In genomic region chr12:86945126-86945525, GRCm38 (mm10) we compare ENCODE assay signal across 7 mouse cellular contexts. TPM values are rescaled to one million over a fixed set of nuclear protein-coding genes. Genes with fewer than 3 reads are reported as not detected.
DNase-seq lines count a peak whose midpoint lies in the region; ATAC-seq and TF ChIP-seq lines count a peak whose summit lies in the region.

No protein-coding gene starts in this region.

- no peaks in the 10 kb centered on the region for H3K9me3 ChIP-seq in E14TG2a.4 (ENCODE audit: low read length)
- no peaks in the 10 kb centered on the region for H3K9me3 ChIP-seq in heart, postnatal 0 days (replicated peaks; ENCODE audit: control insufficient read depth, low read length)

- peak; percentile 58 for TF ChIP-seq CTCF in E14TG2a.4 (conservative IDR thresholded peaks at IDR 0.05; ENCODE audit: low read length)
- TF ChIP-seq CTCF in heart, postnatal 0 days (IDR thresholded peaks at IDR 0.05; ENCODE audit: low read depth) = peak; percentile 60

- no peak for TF ChIP-seq EP300 in heart, postnatal 0 days (IDR thresholded peaks at IDR 0.05; ENCODE audit: low read depth)

- H3K9ac ChIP-seq in heart, postnatal 0 days (replicated peaks; ENCODE audit: low read depth, low read length) = no peak overlapping the region

- WGBS in heart, postnatal 0 days = 23% methylated on average over 4 of the region's 4 CpGs

- H3K27ac ChIP-seq in heart, postnatal 0 days (ENCODE audit: low read depth) = no peak overlapping the region

- ATAC-seq in heart, postnatal 0 days (ENCODE audit: insufficient read depth, low read depth) = no peak

- H3K4me3 ChIP-seq in E14TG2a.4 (replicated peaks; ENCODE audit: low read length) = no peak overlapping the region
- no peak overlapping the region for H3K4me3 ChIP-seq in heart, postnatal 0 days (ENCODE audit: low read depth, low read length)

- no peak overlapping the region for H3K4me2 ChIP-seq in heart, postnatal 0 days (ENCODE audit: low read depth, low read length)

- DNase-seq in adipocyte (ENCODE audit: low spot score) = peak; percentile 87
- DNase-seq in embryo, embryonic 10.5 days (ENCODE audit: low spot score) = peak; percentile 93
- no peak for DNase-seq in heart, postnatal 0 days (ENCODE audit: low spot score)
- peak; percentile 57 to 91 for DNase-seq in layer of hippocampus, postnatal 14 days (ENCODE audit: low spot score in 2 of 2)
- DNase-seq in mesoderm, embryonic 11.5 days (ENCODE audit: low read depth, low spot score) = peak; percentile 82
- peak; percentile 39 for DNase-seq in spleen, adult 12 weeks (ENCODE audit: low spot score)

- peaks cover 14% of the 10 kb centered on the region for H3K36me3 ChIP-seq in E14TG2a.4 (ENCODE audit: insufficient read depth, low read length)
- H3K36me3 ChIP-seq in heart, postnatal 0 days (replicated peaks; ENCODE audit: control insufficient read depth, insufficient read depth, low read length) = no peaks in the 10 kb centered on the region

- H3K4me1 ChIP-seq in E14TG2a.4 (replicated peaks; ENCODE audit: low read depth, low read length) = peaks cover 82% of the 10 kb centered on the region
- peaks cover 34% of the 10 kb centered on the region for H3K4me1 ChIP-seq in heart, postnatal 0 days (ENCODE audit: control insufficient read depth, insufficient read depth)

- no peaks in the 10 kb centered on the region for H3K27me3 ChIP-seq in E14TG2a.4 (ENCODE audit: insufficient read depth, low read length)
- no peaks in the 10 kb centered on the region for H3K27me3 ChIP-seq in heart, postnatal 0 days (ENCODE audit: control insufficient read depth, insufficient read depth, low read length)

RNA-seq across cellular contexts. Expression of gene Cipc, which starts 1.7 kb away (rescaled TPM):
- total RNA-seq in heart, postnatal 0 days (2014; rRNA removed; ENCODE audit: low replicate concordance) = 26.2 and 41.6 TPM in 2 replicates
- polyA plus RNA-seq in heart, postnatal 0 days (2015; fragmentation: Nextera tagmentation; extraction: Ambion mirVana) = 18.7 and 20.9 TPM in 2 replicates
- total RNA-seq in layer of hippocampus, postnatal 14 days (2021) = 10 to 100 TPM; 60.4 to 63.6 TPM

RNA-seq across cellular contexts. Expression of gene Zdhhc22, which starts 45.1 kb away (rescaled TPM):
- total RNA-seq in heart, postnatal 0 days (2014; rRNA removed; ENCODE audit: low replicate concordance) = not detected in 2 replicates
- 0.05 TPM in 1 of 2 replicates, not detected in the other for polyA plus RNA-seq in heart, postnatal 0 days (2015; fragmentation: Nextera tagmentation; extraction: Ambion mirVana)
- 10 to 100 TPM in 1 of 2 experiments, 1 to 10 TPM in 1; 9.3 to 22.9 TPM for total RNA-seq in layer of hippocampus, postnatal 14 days (2021)

Comparison
In these comparisons a context has a peak if more than half of its experiments do, and no peak if none do; other contexts are left out.
1. RNA of gene Zdhhc22, which starts 45.1 kb away (total RNA-seq): 9.3 to 22.9 TPM in layer of hippocampus, postnatal 14 days; not detected in heart, postnatal 0 days; every median in the first group is over 10 times any median in the second.